Mouse (Mus musculus): ENCODE measurements around the gene Cep128.

- TF ChIP-seq CTCF (IDR thresholded peaks at IDR 0.05; ENCODE audit: borderline replicate concordance, control insufficient read depth, extremely low read depth, insufficient read depth, low read length, poor library complexity) (no peak), POLR2A (IDR thresholded peaks at IDR 0.05; ENCODE audit: control insufficient read depth, extremely low read depth, insufficient read depth, low read length, poor library complexity) (no peak)
Observed at GRCm38 (mm10) chr12:91154052-91154451, 230.2 kb downstream of the Cep128 start.

Data from thymus, adult 2 months (tissue).